Mouse (Mus musculus): ENCODE measurements around the gene Ubtf. TPM values are rescaled to one million over a fixed set of nuclear protein-coding genes. Genes with fewer than 3 reads are reported as not detected.

Ubtf gene
- polyA plus RNA-seq, 1 experiment from 2014 or later = 98.8 TPM

GRCm38 (mm10) chr11:102342742-102343141 lies 23.2 kb upstream of the Ubtf start:
- no peak overlapping the region for H3K9ac ChIP-seq
- ATAC-seq = no peak

GRCm38 (mm10) chr11:102341101-102341500 lies 21.6 kb upstream of the Ubtf start:
- no peaks in the 10 kb centered on the region for H3K36me3 ChIP-seq
- no peak overlapping the region for H3K4me2 ChIP-seq
- no peak overlapping the region for H3K27ac ChIP-seq
- 0 out of 2 replicates have a peak, but pooled peaks cover 1% of the 10 kb centered on the region for H3K4me1 ChIP-seq
- H3K9ac ChIP-seq = no peak overlapping the region
- 77% methylated on average over 4 of the region's 4 CpGs for WGBS (ENCODE audit: insufficient replicate concordance)
- H3K9me3 ChIP-seq (replicated peaks) = peaks cover 3% of the 10 kb centered on the region; the same call in 1 of the 2 replicates
- ATAC-seq = no peak
- H3K27me3 ChIP-seq (replicated peaks) = peaks cover 21% of the 10 kb centered on the region; the same call in 1 of the 2 replicates
- H3K4me3 ChIP-seq = no peak overlapping the region

More at GRCm38 (mm10) chr11:102342742-102343141, 23.2 kb upstream of the Ubtf start:
- Histone ChIP-seq H3K4me2 (no peak overlapping the region), H3K27ac (no peak overlapping the region), H3K36me3 (no peaks in the 10 kb centered on the region), H3K9me3 (replicated peaks) (peaks cover 3% of the 10 kb centered on the region; the same call in 1 of the 2 replicates), H3K4me3 (no peak overlapping the region), H3K4me1 (no peaks in the 10 kb centered on the region), H3K27me3 (replicated peaks) (peaks cover 14% of the 10 kb centered on the region; the same call in 1 of the 2 replicates)
- 69% methylated on average over 12 of the region's 12 CpGs for WGBS (ENCODE audit: insufficient replicate concordance)

GRCm38 (mm10) chr11:102339624-102340023 lies 20.1 kb upstream of the Ubtf start:
- Histone ChIP-seq H3K4me3 (no peak overlapping the region), H3K27ac (no peak overlapping the region), H3K9me3 (replicated peaks) (peaks cover 3% of the 10 kb centered on the region; the same call in 1 of the 2 replicates), H3K9ac (no peak overlapping the region), H3K27me3 (replicated peaks) (peaks cover 29% of the 10 kb centered on the region; the same call in 1 of the 2 replicates), H3K4me1 (0 out of 2 replicates have a peak, but pooled peaks cover 4% of the 10 kb centered on the region), H3K4me2 (no peak overlapping the region), H3K36me3 (no peaks in the 10 kb centered on the region)
- no peak for ATAC-seq
- WGBS (ENCODE audit: insufficient replicate concordance) = 53% methylated on average over 4 of the region's 4 CpGs

- Histone ChIP-seq H3K27ac (no peak overlapping the region), H3K36me3 (no peaks in the 10 kb centered on the region), H3K4me2 (no peak overlapping the region), H3K4me3 (no peak overlapping the region), H3K9ac (no peak overlapping the region), H3K9me3 (replicated peaks) (peaks cover 3% of the 10 kb centered on the region; the same call in 1 of the 2 replicates), H3K4me1 (0 out of 2 replicates have a peak, but pooled peaks cover 4% of the 10 kb centered on the region), H3K27me3 (replicated peaks) (peaks cover 29% of the 10 kb centered on the region; the same call in 1 of the 2 replicates)
- WGBS (ENCODE audit: insufficient replicate concordance) = 81% methylated on average over 11 of the region's 11 CpGs
- ATAC-seq = no peak
Measured at GRCm38 (mm10) chr11:102339195-102339594, 19.7 kb upstream of the Ubtf start.

GRCm38 (mm10) chr11:102338561-102338960 lies 19.0 kb upstream of the Ubtf start:
- ATAC-seq = no peak
- H3K27ac ChIP-seq = no peak overlapping the region
- H3K36me3 ChIP-seq = no peaks in the 10 kb centered on the region
- H3K9me3 ChIP-seq (replicated peaks) = peaks cover 3% of the 10 kb centered on the region; the same call in 1 of the 2 replicates
- WGBS (ENCODE audit: insufficient replicate concordance) = 25% methylated on average over 3 of the region's 3 CpGs
- no peak overlapping the region for H3K9ac ChIP-seq
- 0 out of 2 replicates have a peak, but pooled peaks cover 4% of the 10 kb centered on the region for H3K4me1 ChIP-seq
- no peak overlapping the region for H3K4me3 ChIP-seq
- peaks cover 29% of the 10 kb centered on the region; the same call in 1 of the 2 replicates for H3K27me3 ChIP-seq (replicated peaks)
- H3K4me2 ChIP-seq = no peak overlapping the region

GRCm38 (mm10) chr11:102337921-102338320 lies 18.4 kb upstream of the Ubtf start:
- H3K9ac ChIP-seq = no peak overlapping the region
- no peak overlapping the region for H3K4me2 ChIP-seq
- no peaks in the 10 kb centered on the region for H3K36me3 ChIP-seq
- peaks cover 3% of the 10 kb centered on the region; the same call in 1 of the 2 replicates for H3K9me3 ChIP-seq (replicated peaks)
- H3K27me3 ChIP-seq (replicated peaks) = peaks cover 29% of the 10 kb centered on the region; the same call in 1 of the 2 replicates
- no peak for ATAC-seq
- no peak overlapping the region for H3K4me3 ChIP-seq
- no peak overlapping the region for H3K27ac ChIP-seq
- WGBS (ENCODE audit: insufficient replicate concordance) = 57% methylated on average over 1 of the region's 1 CpGs
- 0 out of 2 replicates have a peak, but pooled peaks cover 4% of the 10 kb centered on the region for H3K4me1 ChIP-seq

GRCm38 (mm10) chr11:102336191-102336590 lies 16.6 kb upstream of the Ubtf start:
- Histone ChIP-seq H3K27me3 (replicated peaks) (peaks cover 29% of the 10 kb centered on the region; the same call in 1 of the 2 replicates), H3K4me3 (no peak overlapping the region), H3K4me1 (0 out of 2 replicates have a peak, but pooled peaks cover 4% of the 10 kb centered on the region), H3K27ac (no peak overlapping the region), H3K4me2 (no peak overlapping the region), H3K36me3 (no peaks in the 10 kb centered on the region), H3K9me3 (replicated peaks) (peaks cover 3% of the 10 kb centered on the region; the same call in 1 of the 2 replicates), H3K9ac (no peak overlapping the region)
- WGBS (ENCODE audit: insufficient replicate concordance) = 53% methylated on average over 1 of the region's 1 CpGs
- no peak for ATAC-seq

- H3K4me1 ChIP-seq = 0 out of 2 replicates have a peak, but pooled peaks cover 4% of the 10 kb centered on the region
- H3K4me3 ChIP-seq = no peak overlapping the region
- ATAC-seq = no peak
- H3K9me3 ChIP-seq (replicated peaks) = peaks cover 3% of the 10 kb centered on the region; the same call in 1 of the 2 replicates
- peaks cover 33% of the 10 kb centered on the region for H3K27me3 ChIP-seq (replicated peaks)
- no peaks in the 10 kb centered on the region for H3K36me3 ChIP-seq
- H3K27ac ChIP-seq = no peak overlapping the region
- H3K4me2 ChIP-seq = no peak overlapping the region
- H3K9ac ChIP-seq = no peak overlapping the region
- 42% methylated on average over 9 of the region's 9 CpGs for WGBS (ENCODE audit: insufficient replicate concordance)
Measured at GRCm38 (mm10) chr11:102334973-102335700, 15.6 kb upstream of the Ubtf start.

- H3K27ac ChIP-seq = no peak overlapping the region
- H3K36me3 ChIP-seq = no peaks in the 10 kb centered on the region
- WGBS (ENCODE audit: insufficient replicate concordance) = 46% methylated on average over 4 of the region's 4 CpGs
- H3K27me3 ChIP-seq (replicated peaks) = peaks cover 24% of the 10 kb centered on the region
- no peak for ATAC-seq
- no peak overlapping the region for H3K4me3 ChIP-seq
- no peak overlapping the region for H3K9ac ChIP-seq
- H3K9me3 ChIP-seq (replicated peaks) = no peaks in the 10 kb centered on the region
- H3K4me1 ChIP-seq = 0 out of 2 replicates have a peak, but pooled peaks cover 4% of the 10 kb centered on the region
- no peak overlapping the region for H3K4me2 ChIP-seq
Measured at GRCm38 (mm10) chr11:102334010-102334409, 14.5 kb upstream of the Ubtf start.

- H3K36me3 ChIP-seq = no peaks in the 10 kb centered on the region
- no peak overlapping the region for H3K4me2 ChIP-seq
- no peak overlapping the region for H3K4me3 ChIP-seq
- H3K27me3 ChIP-seq (replicated peaks) = peaks cover 28% of the 10 kb centered on the region
- no peaks in the 10 kb centered on the region for H3K9me3 ChIP-seq (replicated peaks)
- no peak overlapping the region for H3K9ac ChIP-seq
- ATAC-seq = no peak
- 0 out of 2 replicates have a peak, but pooled peaks cover 4% of the 10 kb centered on the region for H3K4me1 ChIP-seq
- H3K27ac ChIP-seq = no peak overlapping the region
Measured at GRCm38 (mm10) chr11:102333061-102333460, 13.5 kb upstream of the Ubtf start.

GRCm38 (mm10) chr11:102331806-102332205 lies 12.3 kb upstream of the Ubtf start:
- Histone ChIP-seq H3K9me3 (replicated peaks) (no peaks in the 10 kb centered on the region), H3K4me1 (0 out of 2 replicates have a peak, but pooled peaks cover 4% of the 10 kb centered on the region), H3K4me3 (no peak overlapping the region), H3K27me3 (replicated peaks) (peaks cover 40% of the 10 kb centered on the region), H3K27ac (no peak overlapping the region), H3K36me3 (no peaks in the 10 kb centered on the region), H3K9ac (no peak overlapping the region), H3K4me2 (no peak overlapping the region)
- no peak for ATAC-seq
- WGBS (ENCODE audit: insufficient replicate concordance) = 41% methylated on average over 4 of the region's 4 CpGs

GRCm38 (mm10) chr11:102330039-102330438 lies 10.5 kb upstream of the Ubtf start:
- H3K4me2 ChIP-seq = no peak overlapping the region
- ATAC-seq = no peak
- no peak overlapping the region for H3K27ac ChIP-seq
- no peak overlapping the region for H3K9ac ChIP-seq
- WGBS (ENCODE audit: insufficient replicate concordance) = 64% methylated on average over 3 of the region's 3 CpGs
- no peaks in the 10 kb centered on the region for H3K9me3 ChIP-seq (replicated peaks)
- H3K4me3 ChIP-seq = no peak overlapping the region
- no peaks in the 10 kb centered on the region for H3K4me1 ChIP-seq
- no peaks in the 10 kb centered on the region for H3K36me3 ChIP-seq
- H3K27me3 ChIP-seq (replicated peaks) = peaks cover 38% of the 10 kb centered on the region
